Mouse (Mus musculus): ENCODE results near the gene Slc39a13. TPM values are rescaled to one million over a fixed set of nuclear protein-coding genes. Genes with fewer than 3 reads are reported as not detected.
A peak's percentile ranks its signal among the peaks of the same experiment; 100 is the strongest.

Gene Slc39a13
- polyA plus RNA-seq, 1 experiment from 2014 or later, result 48.5 TPM

GRCm38 (mm10) chr2:91077957-91078313 lies 7.7 kb upstream of the Slc39a13 start:
- Histone ChIP-seq H3K27ac (no peak overlapping the region), H3K4me1 (peaks cover 17% of the 10 kb centered on the region), H3K36me3 (no peaks in the 10 kb centered on the region), H3K9ac (0 out of 2 replicates have a peak overlapping the region, but pooled peaks have one; percentile 55), H3K9me3 (replicated peaks) (no peaks in the 10 kb centered on the region), H3K4me2 (peak overlapping the region; percentile 92), H3K4me3 (replicated peaks) (peak overlapping the region; percentile 51), H3K27me3 (no peaks in the 10 kb centered on the region)
- 13% methylated on average over 12 of the region's 12 CpGs for WGBS
- no peak for ATAC-seq (replicated peaks; ENCODE audit: low FRiP score)

GRCm38 (mm10) chr2:91072092-91072491 lies 1.9 kb upstream of the Slc39a13 start:
- Histone ChIP-seq H3K27me3 (no peaks in the 10 kb centered on the region), H3K9ac (no peak overlapping the region), H3K9me3 (replicated peaks) (no peaks in the 10 kb centered on the region), H3K36me3 (peaks cover 3% of the 10 kb centered on the region), H3K4me2 (no peak overlapping the region), H3K4me3 (replicated peaks) (no peak overlapping the region), H3K27ac (no peak overlapping the region), H3K4me1 (peaks cover 24% of the 10 kb centered on the region)
- 35% methylated on average over 1 of the region's 1 CpGs for WGBS
- no peak for ATAC-seq (replicated peaks; ENCODE audit: low FRiP score)

- peak overlapping the region; percentile 72 for H3K4me3 ChIP-seq (replicated peaks)
- peak overlapping the region; percentile 93 for H3K27ac ChIP-seq
- H3K4me1 ChIP-seq, result peaks cover 24% of the 10 kb centered on the region
- peak overlapping the region; percentile 70 for H3K9ac ChIP-seq
- H3K27me3 ChIP-seq, result no peaks in the 10 kb centered on the region
- ATAC-seq (replicated peaks; ENCODE audit: low FRiP score), result no peak
- peak overlapping the region; percentile 72 for H3K4me2 ChIP-seq
- peaks cover 12% of the 10 kb centered on the region for H3K36me3 ChIP-seq
- no peaks in the 10 kb centered on the region for H3K9me3 ChIP-seq (replicated peaks)
- WGBS, result 85% methylated on average over 10 of the region's 10 CpGs
These were observed 842 bp upstream of the Slc39a13 start for GRCm38 (mm10) chr2:91071059-91071458.

- Histone ChIP-seq H3K9ac (peak overlapping the region; percentile 70), H3K4me3 (replicated peaks) (peak overlapping the region; percentile 72), H3K27me3 (no peaks in the 10 kb centered on the region), H3K4me1 (peaks cover 24% of the 10 kb centered on the region), H3K27ac (peak overlapping the region; percentile 93), H3K36me3 (peaks cover 22% of the 10 kb centered on the region), H3K9me3 (replicated peaks) (no peaks in the 10 kb centered on the region), H3K4me2 (peak overlapping the region; percentile 72)
- 6% methylated on average over 14 of the region's 14 CpGs for WGBS
- peak; percentile 3; the same call in 1 of the 2 replicates for ATAC-seq (replicated peaks; ENCODE audit: low FRiP score)
These were observed 764 bp downstream of the Slc39a13 start for GRCm38 (mm10) chr2:91069306-91070000.

GRCm38 (mm10) chr2:91068872-91069165 lies 1.4 kb downstream of the Slc39a13 start:
- H3K27me3 ChIP-seq, result no peaks in the 10 kb centered on the region
- WGBS, result 56% methylated on average over 6 of the region's 6 CpGs
- H3K27ac ChIP-seq, result no peak overlapping the region
- H3K9me3 ChIP-seq (replicated peaks), result no peaks in the 10 kb centered on the region
- peak overlapping the region; percentile 72 for H3K4me2 ChIP-seq
- H3K36me3 ChIP-seq, result peaks cover 29% of the 10 kb centered on the region
- H3K4me1 ChIP-seq, result peaks cover 24% of the 10 kb centered on the region
- peak overlapping the region; percentile 72 for H3K4me3 ChIP-seq (replicated peaks)
- H3K9ac ChIP-seq, result peak overlapping the region; percentile 32
- ATAC-seq (replicated peaks; ENCODE audit: low FRiP score), result no peak

- Histone ChIP-seq H3K4me1 (peaks cover 24% of the 10 kb centered on the region), H3K36me3 (peaks cover 34% of the 10 kb centered on the region), H3K9me3 (replicated peaks) (no peaks in the 10 kb centered on the region), H3K4me2 (peak overlapping the region; percentile 72), H3K27ac (no peak overlapping the region), H3K9ac (peak overlapping the region; percentile 32), H3K4me3 (replicated peaks) (peak overlapping the region; percentile 72), H3K27me3 (no peaks in the 10 kb centered on the region)
- no peak for ATAC-seq (replicated peaks; ENCODE audit: low FRiP score)
- WGBS, result 59% methylated on average over 13 of the region's 13 CpGs
These were observed 1.9 kb downstream of the Slc39a13 start for GRCm38 (mm10) chr2:91068162-91068871.

GRCm38 (mm10) chr2:91066455-91066854 lies 3.8 kb downstream of the Slc39a13 start:
- no peak for ATAC-seq (replicated peaks; ENCODE audit: low FRiP score)
- Histone ChIP-seq H3K27me3 (no peaks in the 10 kb centered on the region), H3K27ac (no peak overlapping the region), H3K4me3 (replicated peaks) (no peak overlapping the region), H3K4me2 (no peak overlapping the region), H3K9me3 (replicated peaks) (no peaks in the 10 kb centered on the region), H3K4me1 (peaks cover 31% of the 10 kb centered on the region), H3K36me3 (peaks cover 52% of the 10 kb centered on the region), H3K9ac (no peak overlapping the region)
- 82% methylated on average over 3 of the region's 3 CpGs for WGBS

- H3K4me3 ChIP-seq (replicated peaks), result no peak overlapping the region
- ATAC-seq (replicated peaks; ENCODE audit: low FRiP score), result no peak
- H3K4me1 ChIP-seq, result peaks cover 23% of the 10 kb centered on the region
- H3K36me3 ChIP-seq, result peaks cover 62% of the 10 kb centered on the region
- H3K27ac ChIP-seq, result no peak overlapping the region
- 43% methylated on average over 3 of the region's 3 CpGs for WGBS
- H3K9me3 ChIP-seq (replicated peaks), result no peaks in the 10 kb centered on the region
- no peak overlapping the region for H3K9ac ChIP-seq
- H3K4me2 ChIP-seq, result no peak overlapping the region
- no peaks in the 10 kb centered on the region for H3K27me3 ChIP-seq
These were observed 4.7 kb downstream of the Slc39a13 start for GRCm38 (mm10) chr2:91065544-91065943.

GRCm38 (mm10) chr2:91064211-91064610 lies 6.0 kb downstream of the Slc39a13 start:
- no peaks in the 10 kb centered on the region for H3K27me3 ChIP-seq
- no peak overlapping the region for H3K27ac ChIP-seq
- no peak for ATAC-seq (replicated peaks; ENCODE audit: low FRiP score)
- no peak overlapping the region for H3K9ac ChIP-seq
- H3K9me3 ChIP-seq (replicated peaks), result no peaks in the 10 kb centered on the region
- H3K4me3 ChIP-seq (replicated peaks), result no peak overlapping the region
- WGBS, result 89% methylated on average over 6 of the region's 6 CpGs
- H3K36me3 ChIP-seq, result peaks cover 75% of the 10 kb centered on the region
- peaks cover 18% of the 10 kb centered on the region for H3K4me1 ChIP-seq
- H3K4me2 ChIP-seq, result no peak overlapping the region

GRCm38 (mm10) chr2:91062779-91063606 lies 7.2 kb downstream of the Slc39a13 start:
- Histone ChIP-seq H3K27me3 (no peaks in the 10 kb centered on the region), H3K4me1 (peaks cover 7% of the 10 kb centered on the region), H3K36me3 (peaks cover 87% of the 10 kb centered on the region), H3K9ac (no peak overlapping the region), H3K9me3 (replicated peaks) (no peaks in the 10 kb centered on the region), H3K4me2 (no peak overlapping the region), H3K27ac (peak overlapping the region; percentile 56; the same call in 1 of the 2 replicates), H3K4me3 (replicated peaks) (no peak overlapping the region)
- no peak for ATAC-seq (replicated peaks; ENCODE audit: low FRiP score)
- 88% methylated on average over 16 of the region's 16 CpGs for WGBS

GRCm38 (mm10) chr2:91061849-91062481 lies 8.3 kb downstream of the Slc39a13 start:
- no peak overlapping the region for H3K9ac ChIP-seq
- H3K9me3 ChIP-seq (replicated peaks), result no peaks in the 10 kb centered on the region
- WGBS, result 69% methylated on average over 6 of the region's 6 CpGs
- peak overlapping the region; percentile 56 for H3K27ac ChIP-seq
- H3K36me3 ChIP-seq, result peaks cover 93% of the 10 kb centered on the region
- H3K4me2 ChIP-seq, result no peak overlapping the region
- no peaks in the 10 kb centered on the region for H3K27me3 ChIP-seq
- ATAC-seq (replicated peaks; ENCODE audit: low FRiP score), result peak; percentile 47
- peaks cover 7% of the 10 kb centered on the region for H3K4me1 ChIP-seq
- no peak overlapping the region for H3K4me3 ChIP-seq (replicated peaks)
